Mouse (Mus musculus) forebrain, embryonic 10.5 days (tissue): Measurements from ENCODE around the gene Elmo1. TPM values are rescaled to one million over a fixed set of nuclear protein-coding genes. Genes with fewer than 3 reads are reported as not detected.

Source experiments
- DNase-seq: peaks from one replicate; pipeline ENCODE4 v3.0.0-alpha.2; 2017; ENCODE audit warnings: low spot score; ENCODE audit errors: extremely low spot score
- H3K27ac ChIP-seq: fragments of 300-500 bp; sonication (generic); 2 replicates; pipeline ENCODE4 v1.5.1; 2016; ENCODE audit warnings: mild to moderate bottlenecking
- H3K27me3 ChIP-seq: fragments of 300-500 bp; sonication (generic); 2 replicates; pipeline ENCODE4 v1.6.1; 2016; ENCODE audit warnings: mild to moderate bottlenecking; ENCODE audit not compliant: poor library complexity, severe bottlenecking
- H3K36me3 ChIP-seq: fragments of 300-500 bp; sonication (generic); replicated peaks from 2 replicates; pipeline ENCODE4 v1.6.1; 2016; ENCODE audit warnings: mild to moderate bottlenecking, moderate library complexity
- H3K4me1 ChIP-seq: fragments of 300-500 bp; sonication (generic); 2 replicates; pipeline ENCODE4 v1.6.1; 2016
- H3K4me3 ChIP-seq: fragments of 300-500 bp; sonication (generic); 2 replicates; pipeline ENCODE4 v1.5.1; 2016; ENCODE audit warnings: mild to moderate bottlenecking, moderate library complexity
- H3K9me3 ChIP-seq: fragments of 300-500 bp; sonication (generic); 2 replicates; pipeline ENCODE4 v1.6.1; 2016; ENCODE audit warnings: mild to moderate bottlenecking, moderate library complexity
- WGBS: fragments of 180-500 bp; shearing (Covaris S2); methylation state at CpG from one replicate; pipeline ENCODE4 v1.1.7; 2016; 5-methylcytosine and 5-hydroxymethylcytosine counted together
- polyA plus RNA-seq: library from polyadenylated mRNA; unstranded; fragments of >200 nt; fragmentation: Nextera tagmentation; extraction: Ambion mirVana; gene quantifications from 2 replicates; pipeline ENCODE4 v1.2.1, GENCODE M21; 2016

Elmo1 gene
- polyA plus RNA-seq, 1 experiment from 2014 or later: 8.9 TPM

DNA sequence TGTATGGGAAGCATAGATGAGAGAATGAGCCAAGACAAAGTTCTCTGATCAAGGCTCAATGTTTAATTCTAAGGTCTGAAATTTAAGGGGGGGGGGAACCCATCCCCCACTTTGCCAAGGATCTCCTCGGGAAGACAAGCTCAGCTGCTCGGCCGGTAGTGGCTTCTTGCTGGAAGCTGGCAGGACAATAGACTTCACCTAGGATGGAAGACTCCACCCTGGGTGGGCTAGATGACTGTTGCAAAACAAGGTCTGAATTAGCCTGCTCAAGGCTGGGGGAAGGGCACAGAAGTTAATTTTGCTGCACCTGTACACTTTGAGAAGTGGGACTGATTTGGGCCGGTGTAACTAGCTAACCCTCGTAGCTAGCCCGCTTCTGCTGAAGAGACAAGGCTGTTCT lies 25.6 kb downstream of the Elmo1 start:
- Histone ChIP-seq H3K36me3 (no peaks in the 10 kb centered on the region), H3K4me3 (no peak overlapping the region), H3K4me1 (peaks cover 29% of the 10 kb centered on the region), H3K27ac (no peak overlapping the region), H3K9me3 (no peaks in the 10 kb centered on the region), H3K27me3 (peaks cover 42% of the 10 kb centered on the region)
- no peak for DNase-seq
- WGBS: 60% methylated on average over 6 of the region's 6 CpGs

DNA sequence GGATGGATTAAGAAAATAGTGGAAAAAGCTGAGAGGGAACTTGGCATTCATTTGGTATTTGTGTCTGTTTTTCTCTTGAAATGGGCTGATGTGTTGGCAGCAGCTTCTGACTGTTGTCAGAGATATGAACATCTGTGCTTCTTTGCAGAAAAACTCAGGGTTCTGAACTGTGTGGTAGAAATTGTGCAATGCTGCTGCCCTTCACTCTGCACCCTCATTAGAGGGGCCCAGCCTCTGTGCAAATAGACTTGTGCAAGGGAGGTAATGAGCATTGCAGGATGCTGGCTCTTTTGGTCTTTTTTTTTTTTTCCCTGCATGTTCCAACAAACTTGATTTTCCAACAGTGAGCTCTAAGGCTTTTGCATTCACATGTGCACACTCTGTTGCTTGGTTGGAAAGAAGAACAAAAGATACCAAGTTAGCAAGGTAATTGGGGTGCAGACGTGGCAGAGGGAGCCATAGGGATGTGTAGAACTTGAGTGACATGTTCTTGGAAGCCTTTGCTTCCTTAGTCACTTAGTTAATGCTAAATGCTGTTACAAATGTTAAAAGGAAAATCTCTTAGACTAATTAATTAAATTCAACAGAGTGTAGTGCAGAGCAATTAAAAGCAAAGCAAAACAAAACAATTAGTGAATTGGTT lies 26.6 kb downstream of the Elmo1 start:
- no peak overlapping the region for H3K4me3 ChIP-seq
- H3K27ac ChIP-seq: no peak overlapping the region
- peaks cover 29% of the 10 kb centered on the region for H3K4me1 ChIP-seq
- DNase-seq: no peak
- no peaks in the 10 kb centered on the region for H3K36me3 ChIP-seq
- peaks cover 50% of the 10 kb centered on the region for H3K27me3 ChIP-seq
- H3K9me3 ChIP-seq: no peaks in the 10 kb centered on the region
- WGBS: 38% methylated on average over 1 of the region's 1 CpGs

DNA sequence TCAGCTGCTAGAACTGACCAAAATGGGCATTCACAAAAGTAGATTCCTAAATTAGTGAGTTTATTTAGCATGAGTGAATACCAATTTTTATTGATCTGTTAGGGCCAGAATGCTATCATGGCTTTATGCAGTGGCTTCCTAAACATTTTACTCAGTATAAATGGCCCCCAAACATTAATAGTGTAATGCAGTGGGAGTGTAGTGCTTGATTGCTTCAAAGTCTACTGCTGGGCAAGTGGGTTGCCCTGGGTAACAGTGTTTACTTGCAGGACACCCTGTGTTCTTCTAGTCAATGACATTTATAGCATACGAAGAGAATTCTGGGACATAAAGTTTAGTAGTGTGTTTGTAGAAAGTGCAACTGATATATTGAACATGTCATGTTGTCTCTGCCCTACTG lies 27.3 kb downstream of the Elmo1 start:
- Histone ChIP-seq H3K4me3 (no peak overlapping the region), H3K36me3 (no peaks in the 10 kb centered on the region), H3K27ac (no peak overlapping the region), H3K4me1 (peaks cover 29% of the 10 kb centered on the region), H3K27me3 (peaks cover 50% of the 10 kb centered on the region), H3K9me3 (no peaks in the 10 kb centered on the region)
- 86% methylated on average over 1 of the region's 1 CpGs for WGBS
- DNase-seq: no peak

DNA sequence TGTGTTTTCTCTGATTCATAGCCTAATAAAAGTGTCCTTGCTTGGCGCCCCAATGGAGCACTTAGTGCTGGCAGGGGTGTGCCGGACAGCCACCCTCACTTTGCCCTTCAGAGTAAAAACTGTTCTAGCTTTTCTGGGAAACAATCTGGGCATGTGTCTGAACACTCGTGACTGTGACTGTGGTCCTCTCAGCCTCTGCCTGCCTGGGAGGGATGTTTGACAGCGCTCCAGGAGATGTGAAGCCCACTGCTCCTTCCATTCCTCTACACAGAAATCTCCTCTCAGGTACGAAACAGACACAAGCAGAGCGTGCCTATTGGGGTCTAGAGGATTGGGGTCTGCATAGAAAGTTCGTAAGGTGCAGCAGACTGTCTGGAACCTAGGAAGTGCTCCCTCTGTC lies 28.5 kb downstream of the Elmo1 start:
- Histone ChIP-seq H3K27ac (no peak overlapping the region), H3K36me3 (no peaks in the 10 kb centered on the region), H3K27me3 (peaks cover 46% of the 10 kb centered on the region), H3K4me3 (no peak overlapping the region), H3K9me3 (no peaks in the 10 kb centered on the region), H3K4me1 (peaks cover 29% of the 10 kb centered on the region)
- no peak for DNase-seq
- WGBS: 92% methylated on average over 7 of the region's 7 CpGs

DNA sequence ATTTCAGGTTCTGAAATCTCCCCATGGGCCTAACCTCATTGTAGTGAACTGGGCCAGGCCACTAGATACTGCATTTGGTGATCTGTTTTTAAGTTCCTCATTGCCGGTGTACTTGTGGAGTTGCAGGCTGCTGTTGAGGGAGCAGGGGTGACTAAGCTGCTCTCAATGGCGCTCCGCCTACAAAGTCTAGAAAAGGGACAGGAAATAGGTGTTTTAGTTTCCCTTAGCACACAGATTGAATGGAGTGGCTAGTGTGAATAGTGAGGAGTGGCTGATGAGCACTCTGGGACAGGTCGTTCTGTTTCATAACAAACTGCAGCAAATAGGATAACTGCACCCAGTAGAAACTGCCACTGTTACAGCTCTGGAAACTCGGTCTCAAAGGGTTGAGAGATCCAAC lies 30.3 kb downstream of the Elmo1 start:
- Histone ChIP-seq H3K4me1 (peaks cover 18% of the 10 kb centered on the region), H3K27ac (no peak overlapping the region), H3K4me3 (no peak overlapping the region), H3K27me3 (peaks cover 41% of the 10 kb centered on the region), H3K36me3 (no peaks in the 10 kb centered on the region), H3K9me3 (no peaks in the 10 kb centered on the region)
- 79% methylated on average over 5 of the region's 5 CpGs for WGBS
- DNase-seq: no peak

DNA sequence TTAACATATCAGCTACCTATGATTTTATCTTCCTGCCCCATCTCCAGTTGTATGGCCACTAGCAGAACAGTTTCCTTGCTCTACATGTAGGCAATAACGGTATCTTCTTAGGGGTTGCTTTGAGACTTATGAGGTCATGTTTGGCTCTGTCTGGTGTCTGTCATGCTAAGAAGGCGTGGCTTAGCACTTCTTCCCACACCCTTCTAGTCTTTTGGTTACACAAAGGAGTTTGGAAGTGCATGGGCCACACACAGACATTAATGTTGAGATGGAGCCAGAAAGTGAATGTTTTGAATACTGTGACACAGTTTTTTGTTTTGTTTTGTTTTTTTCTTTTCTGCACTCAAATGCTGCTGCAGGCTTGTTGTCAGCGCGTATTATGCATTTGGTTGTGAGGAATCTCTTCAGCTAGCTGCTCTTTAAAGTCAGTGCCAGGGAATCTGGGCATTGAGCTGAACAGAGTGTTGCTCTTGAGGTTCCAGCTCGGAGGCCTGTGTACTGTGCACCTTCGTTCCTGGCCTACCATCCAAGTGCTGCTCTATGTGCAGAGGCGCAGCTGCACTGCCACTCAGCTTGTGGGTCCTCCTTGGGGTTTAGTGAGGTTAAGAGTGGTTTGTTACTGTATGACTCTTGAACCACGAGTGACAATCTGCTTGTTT lies 31.1 kb downstream of the Elmo1 start:
- peaks cover 41% of the 10 kb centered on the region for H3K27me3 ChIP-seq
- no peak overlapping the region for H3K4me3 ChIP-seq
- H3K9me3 ChIP-seq: no peaks in the 10 kb centered on the region
- DNase-seq: no peak
- no peak overlapping the region for H3K27ac ChIP-seq
- peaks cover 10% of the 10 kb centered on the region for H3K4me1 ChIP-seq
- WGBS: 89% methylated on average over 8 of the region's 8 CpGs
- H3K36me3 ChIP-seq: no peaks in the 10 kb centered on the region

DNA sequence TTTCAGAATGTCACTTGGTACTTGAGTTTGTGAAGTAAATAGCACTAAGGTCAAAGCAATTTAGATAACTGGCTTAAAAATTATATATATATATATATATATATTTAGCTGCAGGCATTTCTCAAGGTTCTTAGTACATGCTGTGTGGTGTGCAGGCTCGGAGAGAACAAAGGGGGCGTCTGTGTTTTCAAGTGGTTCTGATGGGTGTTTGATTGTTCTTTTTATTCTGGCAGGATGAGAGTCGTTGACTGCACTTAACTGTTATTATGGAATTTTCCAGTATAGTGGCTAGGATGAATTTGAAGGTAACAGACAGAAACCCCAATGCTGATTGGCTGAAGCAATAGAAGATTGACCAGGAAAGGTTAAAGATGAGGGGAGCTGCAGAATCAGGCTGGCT lies 33.6 kb downstream of the Elmo1 start:
- Histone ChIP-seq H3K9me3 (no peaks in the 10 kb centered on the region), H3K4me1 (no peaks in the 10 kb centered on the region), H3K4me3 (no peak overlapping the region), H3K27me3 (peaks cover 37% of the 10 kb centered on the region), H3K36me3 (no peaks in the 10 kb centered on the region), H3K27ac (no peak overlapping the region)
- WGBS: 64% methylated on average over 3 of the region's 3 CpGs
- DNase-seq: no peak

DNA sequence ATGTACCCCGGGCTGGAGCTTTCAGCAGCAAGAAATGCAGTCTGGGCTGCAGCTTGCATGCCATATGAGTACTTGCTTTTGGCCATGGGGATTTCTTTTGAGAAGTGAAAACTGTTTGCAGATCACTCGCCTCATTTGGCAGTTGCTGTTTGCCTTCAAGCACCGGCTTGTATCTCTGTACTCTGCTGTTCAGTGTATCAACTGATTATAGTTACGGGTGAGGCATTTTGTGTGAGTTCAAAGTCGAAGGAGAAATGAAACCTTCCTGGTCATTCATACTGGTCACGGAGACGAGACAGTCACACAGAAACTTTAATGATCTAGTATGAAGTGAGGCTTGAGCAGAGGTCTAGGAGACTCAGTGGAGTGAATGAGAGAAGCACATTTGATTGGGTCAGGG lies 34.6 kb downstream of the Elmo1 start:
- Histone ChIP-seq H3K9me3 (no peaks in the 10 kb centered on the region), H3K27ac (no peak overlapping the region), H3K27me3 (peaks cover 28% of the 10 kb centered on the region), H3K36me3 (no peaks in the 10 kb centered on the region), H3K4me3 (no peak overlapping the region), H3K4me1 (no peaks in the 10 kb centered on the region)
- WGBS: 90% methylated on average over 7 of the region's 7 CpGs
- DNase-seq: no peak

DNA sequence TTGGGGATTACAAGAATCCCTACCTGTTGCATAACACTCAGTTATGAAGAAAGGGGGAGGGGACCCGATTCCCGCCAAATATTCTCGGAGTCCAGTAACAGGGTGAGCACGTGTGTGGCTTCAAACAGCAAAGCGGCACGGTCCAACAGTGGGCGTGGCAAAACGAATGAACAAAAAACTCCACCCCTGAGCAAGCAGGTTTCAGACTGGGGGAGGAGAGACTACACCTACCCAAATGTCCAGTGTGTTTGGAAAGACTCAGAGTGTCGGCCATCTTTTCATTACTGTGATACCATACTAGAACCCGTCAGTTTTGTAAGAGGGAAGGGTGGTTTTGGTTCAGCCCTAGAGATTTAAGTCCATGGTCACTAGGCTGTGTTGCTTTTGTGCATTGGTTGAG lies 35.4 kb downstream of the Elmo1 start:
- H3K27ac ChIP-seq: no peak overlapping the region
- H3K9me3 ChIP-seq: no peaks in the 10 kb centered on the region
- no peaks in the 10 kb centered on the region for H3K4me1 ChIP-seq
- H3K36me3 ChIP-seq: no peaks in the 10 kb centered on the region
- WGBS: 93% methylated on average over 10 of the region's 10 CpGs
- no peak for DNase-seq
- peaks cover 20% of the 10 kb centered on the region for H3K27me3 ChIP-seq
- H3K4me3 ChIP-seq: no peak overlapping the region

DNA sequence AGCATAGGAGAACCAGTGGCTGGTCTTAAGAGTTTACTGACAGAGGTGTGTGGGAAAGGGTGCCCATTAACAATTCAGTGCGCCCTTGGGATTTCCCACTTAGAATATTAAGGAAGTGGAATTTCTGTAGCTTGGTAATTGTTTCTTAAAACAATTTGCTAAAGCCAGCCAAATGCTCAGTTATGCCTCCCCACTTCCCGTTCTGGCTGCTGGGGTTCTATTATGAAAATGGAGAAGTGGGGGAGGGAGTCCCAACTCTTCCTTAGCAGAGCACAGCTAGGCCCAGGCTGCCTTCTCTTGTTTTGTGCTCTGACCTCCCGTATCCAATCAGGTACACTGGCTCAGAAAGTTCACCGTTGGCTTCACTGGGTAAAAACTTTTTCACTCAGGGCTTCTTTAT lies 37.2 kb downstream of the Elmo1 start:
- WGBS: 73% methylated on average over 4 of the region's 4 CpGs
- Histone ChIP-seq H3K4me3 (no peak overlapping the region), H3K9me3 (no peaks in the 10 kb centered on the region), H3K27ac (no peak overlapping the region), H3K4me1 (no peaks in the 10 kb centered on the region), H3K36me3 (no peaks in the 10 kb centered on the region), H3K27me3 (peaks cover 10% of the 10 kb centered on the region; the same call in 1 of the 2 replicates)
- DNase-seq: no peak

DNA sequence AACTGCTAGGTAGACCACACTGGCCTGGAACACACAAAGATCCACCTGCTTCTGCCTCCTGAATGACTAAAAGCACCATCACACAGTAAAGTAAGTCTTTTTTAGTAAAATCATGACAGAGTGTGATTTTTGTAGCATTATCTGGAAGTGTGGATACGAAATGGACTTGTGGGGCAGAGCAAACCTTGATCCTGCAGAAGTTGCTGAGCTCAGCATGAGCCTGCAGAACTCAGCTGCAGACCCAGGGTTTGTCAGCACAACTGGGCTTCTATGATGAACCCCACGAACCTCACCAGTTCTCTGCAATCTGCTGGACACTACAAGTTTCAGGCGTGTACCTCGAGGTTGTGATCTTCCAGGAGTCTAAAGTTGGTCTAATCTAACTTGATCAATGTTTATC lies 37.7 kb downstream of the Elmo1 start:
- H3K27ac ChIP-seq: no peak overlapping the region
- DNase-seq: no peak
- peaks cover 10% of the 10 kb centered on the region; the same call in 1 of the 2 replicates for H3K27me3 ChIP-seq
- no peaks in the 10 kb centered on the region for H3K36me3 ChIP-seq
- H3K9me3 ChIP-seq: no peaks in the 10 kb centered on the region
- 0 out of 2 replicates have a peak, but pooled peaks cover 4% of the 10 kb centered on the region for H3K4me1 ChIP-seq
- H3K4me3 ChIP-seq: no peak overlapping the region
- 87% methylated on average over 4 of the region's 4 CpGs for WGBS

DNA sequence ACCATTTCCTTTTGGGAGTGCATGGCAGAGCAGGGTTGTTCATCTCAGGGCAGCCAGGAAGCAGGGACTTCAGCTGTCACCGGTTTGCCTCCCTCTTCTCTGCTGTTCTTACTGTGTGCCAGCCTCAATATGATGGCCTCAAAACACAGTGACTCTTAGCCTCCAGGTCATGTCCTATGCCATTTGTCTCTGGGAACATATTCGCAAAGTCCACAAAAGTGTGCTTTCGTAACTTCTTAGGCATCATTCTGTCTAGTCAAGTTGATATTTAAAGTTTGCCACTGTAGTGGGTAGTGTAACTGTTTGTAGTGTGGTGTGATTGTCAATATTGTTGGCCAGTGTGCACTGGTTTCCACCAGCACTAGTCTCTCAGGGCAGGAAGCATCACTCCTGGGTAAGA lies 40.3 kb downstream of the Elmo1 start:
- H3K4me1 ChIP-seq: peaks cover 21% of the 10 kb centered on the region
- no peaks in the 10 kb centered on the region for H3K9me3 ChIP-seq
- 93% methylated on average over 3 of the region's 3 CpGs for WGBS
- no peak overlapping the region for H3K27ac ChIP-seq
- no peaks in the 10 kb centered on the region for H3K36me3 ChIP-seq
- DNase-seq: no peak
- no peak overlapping the region for H3K4me3 ChIP-seq
- H3K27me3 ChIP-seq: peaks cover under 1% of the 10 kb centered on the region; the same call in 1 of the 2 replicates

DNA sequence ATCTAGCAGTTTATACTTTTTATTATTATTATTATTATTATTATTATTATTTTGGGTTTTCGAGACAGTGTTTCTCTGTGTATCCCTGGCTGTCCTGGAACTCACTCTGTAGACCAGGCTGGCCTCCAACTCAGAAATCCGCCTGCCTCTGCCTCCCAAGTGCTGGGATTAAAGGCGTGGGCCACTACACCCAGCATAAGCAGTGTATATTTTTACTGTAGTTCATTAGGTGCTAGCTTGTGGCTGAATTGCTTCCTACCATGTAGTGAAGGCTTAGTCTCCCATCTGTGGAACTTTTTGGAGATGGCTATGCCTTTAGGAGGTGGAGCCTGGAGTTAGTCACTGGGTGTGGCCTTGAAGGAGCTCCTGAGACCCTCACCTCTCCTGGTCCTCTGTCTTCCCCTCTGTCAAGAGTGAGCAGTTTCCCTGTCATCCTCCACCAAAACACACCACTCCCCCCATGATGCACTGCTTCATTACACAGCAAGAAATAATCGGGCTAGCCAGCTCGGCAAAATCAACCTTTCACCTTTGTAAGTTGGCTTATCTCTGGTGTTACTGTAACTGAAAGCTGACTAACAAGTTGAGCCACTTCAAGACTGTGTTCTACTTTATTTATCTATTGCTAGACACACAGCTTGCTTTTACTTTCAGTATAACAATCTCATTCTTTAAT lies 41.1 kb downstream of the Elmo1 start:
- no peaks in the 10 kb centered on the region for H3K9me3 ChIP-seq
- 96% methylated on average over 5 of the region's 5 CpGs for WGBS
- DNase-seq: no peak
- H3K36me3 ChIP-seq: no peaks in the 10 kb centered on the region
- no peak overlapping the region for H3K4me3 ChIP-seq
- H3K27ac ChIP-seq: no peak overlapping the region
- H3K27me3 ChIP-seq: no peaks in the 10 kb centered on the region
- peaks cover 21% of the 10 kb centered on the region for H3K4me1 ChIP-seq
